Mouse (Mus musculus) layer of hippocampus, adult 2 months (tissue): ENCODE results near the gene Hoxd9. TPM values are rescaled to one million over a fixed set of nuclear protein-coding genes. Genes with fewer than 3 reads are reported as not detected.

Experiments used
- DNase-seq, 2 experiments: peaks; one replicate each; pipeline ENCODE4 v3.0.0; 2022; ENCODE audit warnings: low spot score in 2 of 2
- H3K27ac ChIP-seq: fragments of 200-600 bp; 2 replicates; pipeline ENCODE4 v1.8.1; 2022
- H3K4me3 ChIP-seq: fragments of 200-600 bp; 2 replicates; pipeline ENCODE4 v1.8.1; 2022; ENCODE audit warnings: mild to moderate bottlenecking
- CTCF ChIP-seq: fragments of 200-600 bp; conservative IDR thresholded peaks from 2 replicates; pipeline ENCODE4 v1.8.1; 2022; ENCODE audit warnings: antibody characterized with exemption, mild to moderate bottlenecking, moderate library complexity
- total RNA-seq, 2 experiments: library from RNA; stranded (reverse); gene quantifications; 2 replicates each; pipeline ENCODE4 v1.2.3; 2021

Hoxd9 gene
- total RNA-seq, 2 experiments from 2014 or later = not detected

GRCm38 (mm10) chr2:74721882-74722281 is 24.4 kb downstream of the Hoxd9 start:
- H3K27ac ChIP-seq = no peak overlapping the region
- no peak for TF ChIP-seq CTCF
- H3K4me3 ChIP-seq = no peak overlapping the region
- DNase-seq = no peak

GRCm38 (mm10) chr2:74722949-74723348 is 25.4 kb downstream of the Hoxd9 start:
- no peak for TF ChIP-seq CTCF
- DNase-seq = no peak
- Histone ChIP-seq H3K27ac (no peak overlapping the region), H3K4me3 (no peak overlapping the region)

- H3K27ac ChIP-seq = no peak overlapping the region
- no peak for TF ChIP-seq CTCF
- no peak overlapping the region for H3K4me3 ChIP-seq
- no peak for DNase-seq
Observed at GRCm38 (mm10) chr2:74724244-74725015, 26.9 kb downstream of the Hoxd9 start.

GRCm38 (mm10) chr2:74725171-74725570 is 27.6 kb downstream of the Hoxd9 start:
- TF ChIP-seq CTCF = no peak
- Histone ChIP-seq H3K4me3 (no peak overlapping the region), H3K27ac (no peak overlapping the region)
- no peak for DNase-seq

- no peak for DNase-seq
- no peak for TF ChIP-seq CTCF
- H3K27ac ChIP-seq = no peak within 1 kb of the TSS
- no peak within 1 kb of the TSS for H3K4me3 ChIP-seq
Observed at GRCm38 (mm10) chr2:74726551-74726950, 29.0 kb downstream of the Hoxd9 start, which contains the start of gene Gm28230. Gm28230 (plus strand) TSS chr2:74726728.

- no peak overlapping the region for H3K27ac ChIP-seq
- no peak overlapping the region for H3K4me3 ChIP-seq
- TF ChIP-seq CTCF = no peak
- no peak for DNase-seq
Observed at GRCm38 (mm10) chr2:74726973-74727639, 29.6 kb downstream of the Hoxd9 start.

- TF ChIP-seq CTCF = no peak
- no peak overlapping the region for H3K4me3 ChIP-seq
- no peak for DNase-seq
- no peak overlapping the region for H3K27ac ChIP-seq
Observed at GRCm38 (mm10) chr2:74727640-74728302, 30.2 kb downstream of the Hoxd9 start.

GRCm38 (mm10) chr2:74728303-74728680 is 30.8 kb downstream of the Hoxd9 start:
- TF ChIP-seq CTCF = no peak
- no peak for DNase-seq
- H3K4me3 ChIP-seq = no peak overlapping the region
- H3K27ac ChIP-seq = no peak overlapping the region

- H3K27ac ChIP-seq = no peak overlapping the region
- no peak for TF ChIP-seq CTCF
- H3K4me3 ChIP-seq = no peak overlapping the region
- no peak for DNase-seq
Observed at GRCm38 (mm10) chr2:74730331-74730730, 32.8 kb downstream of the Hoxd9 start.

- Histone ChIP-seq H3K4me3 (no peak overlapping the region), H3K27ac (no peak overlapping the region)
- DNase-seq = no peak
- TF ChIP-seq CTCF = no peak
Observed at GRCm38 (mm10) chr2:74731055-74731454, 33.5 kb downstream of the Hoxd9 start.

- no peak overlapping the region for H3K27ac ChIP-seq
- no peak for TF ChIP-seq CTCF
- H3K4me3 ChIP-seq = no peak overlapping the region
- DNase-seq = no peak
Observed at GRCm38 (mm10) chr2:74731799-74732512, 34.4 kb downstream of the Hoxd9 start.

GRCm38 (mm10) chr2:74732513-74733316 is 35.2 kb downstream of the Hoxd9 start:
- H3K27ac ChIP-seq = no peak overlapping the region
- no peak overlapping the region for H3K4me3 ChIP-seq
- no peak for DNase-seq
- TF ChIP-seq CTCF = no peak
